Mouse (Mus musculus) MEL (cell line): Measurements from ENCODE around the gene Hexdc. TPM values are rescaled to one million over a fixed set of nuclear protein-coding genes. Genes with fewer than 3 reads are reported as not detected.

Experiments
- DNase-seq: peaks from one replicate; pipeline ENCODE4 v3.0.0; 2011; ENCODE audit warnings: low read depth, low spot score
- H3K27ac ChIP-seq: 2 replicates; pipeline ENCODE4 v1.5.1; 2012; ENCODE audit warnings: low read depth, mild to moderate bottlenecking, control low read depth, low read length, moderate library complexity; ENCODE audit not compliant: control insufficient read depth
- H3K27me3 ChIP-seq, 2 experiments: fragments of 150-350 bp in 1 of 2; sonication (generic) in 1 of 2; 2 replicates each; pipeline ENCODE4 v1.6.1; 2012; ENCODE audit warnings: low read length in 2 of 2, mild to moderate bottlenecking in 2 of 2, improper control_type of control experiment in 1 of 2, moderate library complexity in 1 of 2; ENCODE audit not compliant: insufficient read depth in 2 of 2, control insufficient read depth in 1 of 2
- H3K36me3 ChIP-seq, 2 experiments: 2 replicates each; pipeline ENCODE4 v1.6.1; 2012 to 2014; ENCODE audit warnings: low read length in 2 of 2, improper control_type of control experiment in 1 of 2, inconsistent platforms in 1 of 2, mild to moderate bottlenecking in 1 of 2; ENCODE audit not compliant: insufficient read depth in 2 of 2, control insufficient read depth in 1 of 2
- H3K4me1 ChIP-seq, 2 experiments: fragments of 150-350 bp in 1 of 2; sonication (generic) in 1 of 2; 2 replicates each; pipeline ENCODE4 v1.6.1; 2012; ENCODE audit warnings: low read length in 2 of 2, improper control_type of control experiment in 1 of 2, mild to moderate bottlenecking in 1 of 2; ENCODE audit not compliant: insufficient read depth in 2 of 2, control insufficient read depth in 1 of 2
- H3K4me3 ChIP-seq, 2 experiments: fragments of 150-350 bp in 1 of 2; sonication (generic) in 1 of 2; 2 replicates each; pipeline ENCODE4 v1.5.1; 2012; ENCODE audit warnings: low read depth in 2 of 2, low read length in 2 of 2, mild to moderate bottlenecking in 2 of 2, moderate library complexity in 2 of 2, control low read depth in 1 of 2, improper control_type of control experiment in 1 of 2; ENCODE audit not compliant: control insufficient read depth in 1 of 2, insufficient read depth in 1 of 2
- H3K79me2 ChIP-seq: 2 replicates; pipeline ENCODE4 v1.6.1; 2012; ENCODE audit warnings: mild to moderate bottlenecking, low read length, moderate library complexity; ENCODE audit not compliant: control insufficient read depth, poor library complexity, insufficient read depth
- H3K9ac ChIP-seq: 2 replicates; pipeline ENCODE4 v1.6.1; 2012; ENCODE audit warnings: low read depth, mild to moderate bottlenecking, control low read depth, low read length, moderate library complexity; ENCODE audit not compliant: control insufficient read depth, poor library complexity, severe bottlenecking
- H3K9me3 ChIP-seq: fragments of 150-350 bp; sonication (generic); replicated peaks from 2 replicates; pipeline ENCODE4 v1.6.1; 2012; ENCODE audit warnings: mild to moderate bottlenecking, low read length, improper control_type of control experiment, moderate library complexity; ENCODE audit not compliant: insufficient read depth
- BHLHE40 ChIP-seq: IDR thresholded peaks from 2 replicates; pipeline ENCODE4 v1.6.1; 2012; ENCODE audit warnings: low read depth, mild to moderate bottlenecking, inconsistent platforms, low read length, improper control_type of control experiment, borderline replicate concordance
- CHD2 ChIP-seq: IDR thresholded peaks from 2 replicates; pipeline ENCODE4 v1.6.1; 2011; ENCODE audit warnings: low read length, improper control_type of control experiment
- CTCF ChIP-seq, 3 experiments: IDR thresholded peaks in 2 of 3; conservative IDR thresholded peaks in 1 of 3; 2 replicates each; pipeline ENCODE4 v1.5.1; 2011 to 2012; ENCODE audit warnings: low read length in 3 of 3, low read depth in 2 of 3, mild to moderate bottlenecking in 2 of 3, improper control_type of control experiment in 1 of 3, inconsistent platforms in 1 of 3, mixed read lengths in 1 of 3, moderate library complexity in 1 of 3; ENCODE audit not compliant: control insufficient read depth in 1 of 3, insufficient read depth in 1 of 3, poor library complexity in 1 of 3, severe bottlenecking in 1 of 3
- GATA1 ChIP-seq: IDR thresholded peaks from 2 replicates; pipeline ENCODE4 v1.6.1; 2011; ENCODE audit warnings: low read depth, low read length, improper control_type of control experiment
- HCFC1 ChIP-seq: IDR thresholded peaks from 2 replicates; pipeline ENCODE4 v1.6.1; 2012; ENCODE audit warnings: low read depth, mild to moderate bottlenecking, inconsistent platforms, low read length, improper control_type of control experiment, moderate library complexity
- MAX ChIP-seq: IDR thresholded peaks from 2 replicates; pipeline ENCODE4 v1.6.1; 2011; ENCODE audit warnings: low read length, improper control_type of control experiment
- MAZ ChIP-seq: IDR thresholded peaks from 2 replicates; pipeline ENCODE4 v1.6.1; 2012; ENCODE audit warnings: low read depth, mild to moderate bottlenecking, inconsistent platforms, low read length, improper control_type of control experiment
- MYC ChIP-seq: IDR thresholded peaks from 2 replicates; pipeline ENCODE4 v1.6.1; 2011; ENCODE audit warnings: low read depth, mild to moderate bottlenecking, low read length, improper control_type of control experiment, moderate library complexity
- POLR2A ChIP-seq, 2 experiments: IDR thresholded peaks; 2 replicates each; pipeline ENCODE4 v1.6.1; 2011 to 2012; ENCODE audit warnings: low read length in 2 of 2, mild to moderate bottlenecking in 2 of 2, control low read depth in 1 of 2, improper control_type of control experiment in 1 of 2, low read depth in 1 of 2, moderate library complexity in 1 of 2; ENCODE audit not compliant: control insufficient read depth in 1 of 2, insufficient read depth in 1 of 2, poor library complexity in 1 of 2
- POLR2AphosphoS2 ChIP-seq: IDR thresholded peaks from 2 replicates; pipeline ENCODE4 v1.6.1; 2011; ENCODE audit warnings: low read length, improper control_type of control experiment
- POLR2AphosphoS5 ChIP-seq: IDR thresholded peaks from 2 replicates; pipeline ENCODE4 v1.6.1; 2012; ENCODE audit warnings: low read depth, borderline replicate concordance, mild to moderate bottlenecking, inconsistent platforms, low read length, moderate library complexity, mixed read lengths
- RAD21 ChIP-seq: IDR thresholded peaks from 2 replicates; pipeline ENCODE4 v1.6.1; 2011; ENCODE audit warnings: mild to moderate bottlenecking, low read depth, low read length, improper control_type of control experiment
- RCOR1 ChIP-seq: IDR thresholded peaks from 2 replicates; pipeline ENCODE4 v1.6.1; 2012; ENCODE audit warnings: low read depth, mild to moderate bottlenecking, inconsistent platforms, low read length, improper control_type of control experiment
- SIN3A ChIP-seq: IDR thresholded peaks from 2 replicates; pipeline ENCODE4 v1.6.1; 2012; ENCODE audit warnings: low read length, improper control_type of control experiment, inconsistent platforms
- SMC3 ChIP-seq: IDR thresholded peaks from 2 replicates; pipeline ENCODE4 v1.6.1; 2011; ENCODE audit warnings: low read depth, low read length, improper control_type of control experiment
- UBTF ChIP-seq: IDR thresholded peaks from 2 replicates; pipeline ENCODE4 v1.6.1; 2012; ENCODE audit warnings: low read depth, mild to moderate bottlenecking, inconsistent platforms, low read length, improper control_type of control experiment, moderate library complexity, borderline replicate concordance; ENCODE audit not compliant: insufficient read depth
- USF1 ChIP-seq: IDR thresholded peaks from 2 replicates; pipeline ENCODE4 v1.6.1; 2014; ENCODE audit warnings: low read depth, mild to moderate bottlenecking, inconsistent platforms, low read length, improper control_type of control experiment, moderate library complexity
- USF2 ChIP-seq, 2 experiments: IDR thresholded peaks; 2 replicates each; pipeline ENCODE4 v1.6.1; 2011 to 2012; ENCODE audit warnings: improper control_type of control experiment in 2 of 2, low read length in 2 of 2, borderline replicate concordance in 1 of 2, inconsistent platforms in 1 of 2, low read depth in 1 of 2, mild to moderate bottlenecking in 1 of 2; ENCODE audit not compliant: insufficient read depth in 1 of 2
- ZC3H11A ChIP-seq: IDR thresholded peaks from 2 replicates; pipeline ENCODE4 v1.6.1; 2012; ENCODE audit warnings: low read depth, mild to moderate bottlenecking, inconsistent platforms, low read length, improper control_type of control experiment
- ZMIZ1 ChIP-seq: IDR thresholded peaks from 2 replicates; pipeline ENCODE4 v1.6.1; 2012; ENCODE audit warnings: low read depth, mild to moderate bottlenecking, inconsistent platforms, low read length, improper control_type of control experiment, moderate library complexity
- ZNF384 ChIP-seq: IDR thresholded peaks from 2 replicates; pipeline ENCODE4 v1.6.1; 2012; ENCODE audit warnings: low read depth, mild to moderate bottlenecking, inconsistent platforms, low read length, improper control_type of control experiment
- polyA plus RNA-seq, 2 experiments: library from polyadenylated mRNA; stranded (reverse) in 1 of 2; unstranded in 1 of 2; fragments of >175 nt in 1 of 2; fragments of >200 nt in 1 of 2; gene quantifications; 2 replicates each; pipeline versions ENCODE4 v1.2.1 to v1.2.4; 2012; ENCODE audit warnings: low replicate concordance in 2 of 2, low read depth in 1 of 2; ENCODE audit not compliant: insufficient read length in 2 of 2, insufficient read depth in 1 of 2, missing spikeins in 1 of 2
- total RNA-seq: library from RNA; depleted of rRNA; stranded (reverse); fragments of 300-350 nt; gene quantifications from 2 replicates; pipeline ENCODE4 v1.2.3, GENCODE M21; 2012

The Hexdc gene
- total and polyA plus RNA-seq, 3 experiments, result 7.1 to 9.0 TPM; not detected in 1

- no peak overlapping the region for H3K4me3 ChIP-seq
- H3K9me3 ChIP-seq, result no peaks in the 10 kb centered on the region
- DNase-seq, result peak; percentile 86
- H3K9ac ChIP-seq, result no peak overlapping the region
- no peaks in the 10 kb centered on the region; the same call in 1 of the 2 replicates for H3K79me2 ChIP-seq
- TF ChIP-seq MYC (peak; percentile 83; the same call in 1 of the 2 replicates), POLR2AphosphoS5 (no peak), CTCF (IDR thresholded peaks at IDR 0.05 in 2 of 3, conservative IDR thresholded peaks at IDR 0.05 in 1 of 3; ENCODE audit: control insufficient read depth in 1 of 3, insufficient read depth in 1 of 3, low read depth in 2 of 3, low read length in 3 of 3, poor library complexity in 1 of 3, severe bottlenecking in 1 of 3) (peak; percentile 79 to 90 (median 82)), SIN3A (peak; percentile 44; the same call in 1 of the 2 replicates), SMC3 (peak; percentile 73), MAX (peak; percentile 28; the same call in 1 of the 2 replicates), UBTF (no peak), ZC3H11A (peak; percentile 58; the same call in 1 of the 2 replicates), ZNF384 (peak; percentile 29; the same call in 1 of the 2 replicates), RAD21 (peak; percentile 86), GATA1 (no peak), CHD2 (no peak)
- no peak overlapping the region for H3K27ac ChIP-seq
- peaks cover 0 to 4% of the 10 kb centered on the region in 2 experiments; a peak in 1 of 4 replicates for H3K4me1 ChIP-seq
- H3K36me3 ChIP-seq, result peaks cover 0 to 2% of the 10 kb centered on the region in 2 experiments; a peak in 1 of 4 replicates
- H3K27me3 ChIP-seq, result no peaks in the 10 kb centered on the region
Measured at GRCm38 (mm10) chr11:121201436-121202198, 2.6 kb upstream of the Hexdc start.

GRCm38 (mm10) chr11:121203859-121204160 is 423 bp upstream of the Hexdc start:
- Histone ChIP-seq H3K27me3 (no peaks in the 10 kb centered on the region), H3K9ac (no peak overlapping the region), H3K4me1 (peaks cover 0 to 4% of the 10 kb centered on the region in 2 experiments; a peak in 1 of 4 replicates)
- no peak for TF ChIP-seq RCOR1
- TF ChIP-seq MAX, result peak; percentile 91
- TF ChIP-seq USF2 (IDR thresholded peaks at IDR 0.05; ENCODE audit: borderline replicate concordance in 1 of 2, insufficient read depth in 1 of 2, low read depth in 1 of 2, low read length in 2 of 2), result peak in 1 of 2 experiments; percentile 45; a peak in 1 of 4 replicates
- no peak for TF ChIP-seq MAZ
- no peak for TF ChIP-seq POLR2A (IDR thresholded peaks at IDR 0.05; ENCODE audit: control insufficient read depth in 1 of 2, insufficient read depth in 1 of 2, low read depth in 1 of 2, low read length in 2 of 2, poor library complexity in 1 of 2)
- TF ChIP-seq MYC, result peak; percentile 87; the same call in 1 of the 2 replicates
- peak; percentile 82 for TF ChIP-seq USF1
- no peak for TF ChIP-seq POLR2AphosphoS2
- peak; percentile 51; the same call in 1 of the 2 replicates for TF ChIP-seq BHLHE40
- TF ChIP-seq ZMIZ1, result no peak
- no peak for TF ChIP-seq HCFC1
- TF ChIP-seq, all 39 proteins: peak for 5
- DNase-seq, result no peak
- no peaks in the 10 kb centered on the region; the same call in 1 of the 2 replicates for H3K79me2 ChIP-seq
- H3K27ac ChIP-seq, result no peak overlapping the region
- peak overlapping the region; percentile 44 to 81 for H3K4me3 ChIP-seq
- peaks cover 0 to 2% of the 10 kb centered on the region in 2 experiments; a peak in 1 of 4 replicates for H3K36me3 ChIP-seq
- H3K9me3 ChIP-seq, result no peaks in the 10 kb centered on the region
